Mouse (Mus musculus) cortical plate, adult 2 months (tissue): ENCODE results near the gene Pitpnc1.

Source experiments
- CTCF ChIP-seq: fragments of 200-500 bp; IDR thresholded peaks from 2 replicates; pipeline ENCODE4 v1.5.1; 2011; ENCODE audit warnings: mild to moderate bottlenecking, control low read depth, low read length; ENCODE audit not compliant: insufficient read depth; ENCODE audit errors: extremely low read depth
- POLR2A ChIP-seq: fragments of 200-500 bp; IDR thresholded peaks from 2 replicates; pipeline ENCODE4 v1.6.1; 2011; ENCODE audit warnings: mild to moderate bottlenecking, low read length, control low read depth; ENCODE audit not compliant: insufficient read depth; ENCODE audit errors: extremely low read depth

DNA sequence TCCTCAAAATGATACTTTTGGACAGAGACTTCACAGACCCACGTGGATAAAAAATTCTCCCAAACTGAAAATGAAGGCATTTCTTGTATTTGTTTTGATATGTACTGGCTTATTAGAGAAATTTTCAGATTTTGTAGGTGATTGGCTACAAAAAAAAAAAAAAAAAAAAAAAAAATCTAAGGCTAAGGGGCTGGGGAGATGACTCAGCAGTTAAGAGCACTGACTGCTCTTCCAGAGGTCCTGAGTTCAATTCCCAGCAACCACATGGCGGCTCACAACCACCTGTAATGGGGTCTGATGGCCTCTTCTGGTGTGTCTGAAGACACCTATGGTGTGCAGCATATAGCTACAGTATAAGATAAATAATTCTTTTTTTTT lies 182.3 kb downstream of the Pitpnc1 start:
- TF ChIP-seq CTCF: no peak
- TF ChIP-seq POLR2A: no peak
